Mouse (Mus musculus) brain, adult 2 months (tissue): ENCODE results near the gene Dzip1.
A peak's percentile ranks its signal among the peaks of the same experiment; 100 is the strongest.

Source experiments
- DNase-seq: peaks from one replicate; pipeline ENCODE4 v3.0.0; 2011; ENCODE audit warnings: low read depth, low spot score

Gene Dzip1

DNA sequence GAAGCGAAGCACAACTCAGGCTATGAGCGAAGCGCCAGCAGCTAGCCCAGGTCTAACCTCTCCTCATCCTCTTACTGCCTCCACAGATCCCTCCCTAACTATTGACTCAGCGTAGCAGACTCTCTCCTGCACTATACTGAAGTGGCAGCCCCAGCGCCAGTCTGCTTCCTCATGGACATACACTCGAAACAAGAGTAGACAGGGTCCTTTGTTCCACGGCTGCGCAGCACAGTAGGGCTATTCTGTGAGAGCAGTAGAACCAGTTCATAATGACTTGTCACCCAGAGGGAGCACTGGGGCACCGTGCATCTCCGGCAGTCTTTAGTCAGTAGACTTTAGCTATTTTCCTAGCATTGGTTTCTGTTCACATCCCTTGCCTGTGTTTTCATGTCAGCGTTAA is 89.1 kb downstream of the Dzip1 start:
- no peak for DNase-seq

DNA sequence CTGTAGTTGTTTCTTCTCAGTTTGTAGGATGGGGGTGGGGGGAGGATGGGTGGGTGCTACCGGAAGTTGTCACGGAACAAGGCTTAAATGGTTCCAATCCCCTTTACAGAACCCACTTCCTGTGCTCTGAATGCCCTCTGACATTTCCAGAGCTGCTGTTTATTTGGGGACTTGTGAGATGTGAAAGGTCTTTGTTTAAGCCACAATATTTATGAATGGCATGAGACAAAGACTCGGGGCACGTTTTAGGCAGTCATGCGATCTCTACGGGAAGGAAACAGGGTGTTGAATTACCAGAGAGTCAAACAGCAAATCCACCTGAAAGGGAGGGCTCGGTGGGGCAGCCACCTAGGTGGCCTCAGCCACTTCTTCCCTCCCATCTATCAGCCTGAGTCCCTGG is 90.9 kb downstream of the Dzip1 start:
- DNase-seq, result no peak

GRCm38 (mm10) chr14:118833241-118833640 is 92.0 kb downstream of the Dzip1 start:
- no peak for DNase-seq

DNA sequence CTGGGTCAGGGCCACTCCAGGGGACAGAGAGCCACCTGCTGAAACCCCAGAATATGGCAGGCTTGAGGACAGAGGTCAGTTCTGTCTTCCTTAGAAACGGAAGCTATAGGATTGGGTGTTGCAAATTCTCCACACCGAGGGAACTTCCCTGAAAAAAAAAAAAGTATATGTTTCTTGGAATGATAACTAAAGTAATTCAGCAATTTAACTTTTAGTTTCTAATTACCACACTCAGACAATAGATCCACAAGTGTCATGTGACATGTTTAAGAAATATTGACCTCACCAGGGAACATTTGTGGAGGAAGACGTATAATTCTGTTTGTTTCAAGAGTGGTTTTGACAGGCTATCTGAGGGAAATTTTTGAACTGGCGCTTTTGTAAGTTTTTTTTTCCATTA is 93.7 kb downstream of the Dzip1 start:
- DNase-seq, result no peak

DNA sequence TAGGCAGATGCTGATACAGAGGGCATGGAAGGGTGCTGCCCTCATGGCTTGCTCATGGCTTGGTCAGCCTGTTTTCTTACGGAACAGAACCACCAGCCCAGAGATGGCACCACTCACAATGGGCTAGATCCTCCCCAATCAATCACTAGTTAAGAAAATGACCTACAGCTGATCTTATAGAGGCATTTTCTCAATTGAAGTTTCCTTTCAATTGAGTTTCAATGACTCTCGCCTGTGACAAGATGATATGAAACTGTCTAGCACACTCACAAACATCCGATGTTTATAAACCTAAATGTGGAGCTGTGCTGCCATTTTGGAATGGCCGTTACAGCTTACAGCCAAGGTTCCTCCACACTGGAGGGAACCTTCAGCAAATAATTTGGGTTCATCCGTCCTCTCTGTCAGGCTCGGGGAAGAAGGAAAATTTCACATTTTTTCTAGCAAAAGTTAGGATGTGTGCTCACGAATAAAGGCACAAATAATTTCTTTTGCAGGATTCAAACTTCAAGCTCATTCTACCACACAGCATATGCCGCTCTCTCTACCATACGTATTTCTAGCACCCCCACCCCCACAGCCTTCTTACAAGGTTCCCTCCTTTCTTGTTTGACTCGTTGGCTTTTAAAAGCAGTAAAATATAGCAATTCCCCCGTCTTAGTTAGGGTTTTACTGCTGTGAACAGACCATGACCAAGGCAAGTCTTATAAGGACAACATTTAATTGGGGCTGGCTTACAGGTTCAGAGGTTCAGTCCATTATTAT is 95.7 kb downstream of the Dzip1 start:
- peak; percentile 67 for DNase-seq

GRCm38 (mm10) chr14:118827283-118827904 is 97.9 kb downstream of the Dzip1 start:
- peak; percentile 27 for DNase-seq

DNA sequence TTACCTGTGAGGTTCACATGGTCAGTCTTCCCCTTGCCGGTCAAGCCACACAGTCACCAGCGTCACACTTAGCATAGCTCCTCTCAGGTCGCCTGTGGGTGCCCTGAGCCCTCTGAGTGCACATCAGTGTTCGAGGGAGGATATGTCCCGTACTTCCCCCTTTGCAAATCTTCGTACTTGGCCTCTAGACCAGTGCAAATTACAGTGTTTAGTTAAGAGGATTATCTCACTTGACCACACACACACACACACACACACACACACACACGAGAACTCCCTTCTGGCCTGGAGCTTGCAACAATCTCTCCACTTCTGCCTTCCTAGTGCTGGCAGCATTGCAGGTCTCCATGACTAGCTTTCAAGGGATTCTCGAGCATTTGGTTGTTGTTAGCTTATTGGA is 98.9 kb downstream of the Dzip1 start:
- no peak for DNase-seq
